Mouse (Mus musculus) midbrain, embryonic 14.5 days (tissue): ENCODE measurements at regions not wholly inside any gene's neighbourhood (a gene's known extent, or its start where the extent isn't known, plus 50 kb on each side); places are given as distances from the start of the nearest gene placed in this dataset.
A peak's percentile ranks its signal among the peaks of the same experiment; 100 is the strongest.

Source experiments
- ATAC-seq: fragments of 200-750 bp; cut with Nextera tagmentation; 2 replicates; pipeline ENCODE4 v1.8.0; 2017; ENCODE audit warnings: moderate number of reproducible peaks, moderate library complexity; ENCODE audit not compliant: low FRiP score, low TSS enrichment
- DNase-seq: peaks from one replicate; pipeline ENCODE4 v3.0.0-alpha.2; 2015
- H3K27ac ChIP-seq: fragments of 300-500 bp; sonication (generic); replicated peaks from 2 replicates; pipeline ENCODE4 v1.5.1; 2014; ENCODE audit warnings: mild to moderate bottlenecking, low read depth, low read length, moderate library complexity
- H3K27me3 ChIP-seq: fragments of 300-500 bp; sonication (generic); 2 replicates; pipeline ENCODE4 v1.6.1; 2014; ENCODE audit warnings: low read length, control low read depth, mixed read lengths; ENCODE audit not compliant: control insufficient read depth, insufficient read depth
- H3K36me3 ChIP-seq: fragments of 300-500 bp; sonication (generic); 2 replicates; pipeline ENCODE4 v1.6.1; 2014; ENCODE audit warnings: low read length, control low read depth; ENCODE audit not compliant: control insufficient read depth, insufficient read depth
- H3K4me1 ChIP-seq: fragments of 300-500 bp; sonication (generic); 2 replicates; pipeline ENCODE4 v1.6.1; 2014; ENCODE audit warnings: mild to moderate bottlenecking, antibody characterized with exemption, low read length, control low read depth; ENCODE audit not compliant: control insufficient read depth, insufficient read depth
- H3K4me2 ChIP-seq: fragments of 300-500 bp; sonication (generic); 2 replicates; pipeline ENCODE4 v1.6.1; 2014; ENCODE audit warnings: mild to moderate bottlenecking, low read length, moderate library complexity
- H3K4me3 ChIP-seq: fragments of 300-500 bp; sonication (generic); replicated peaks from 2 replicates; pipeline ENCODE4 v1.5.1; 2014; ENCODE audit warnings: low read depth, low read length
- H3K9ac ChIP-seq: fragments of 300-500 bp; sonication (generic); replicated peaks from 2 replicates; pipeline ENCODE4 v1.6.1; 2014; ENCODE audit warnings: mild to moderate bottlenecking, low read length, moderate library complexity
- H3K9me3 ChIP-seq: fragments of 300-500 bp; sonication (generic); 2 replicates; pipeline ENCODE4 v1.6.1; 2016; ENCODE audit warnings: low read length, control low read depth, mixed read lengths; ENCODE audit not compliant: control insufficient read depth
- WGBS: fragments of 180-500 bp; shearing (Covaris S2); extraction: QIAGEN DNeasy Blood & Tissue Kit; methylation state at CpG from one replicate; pipeline ENCODE4 v1.1.7; 2014; 5-methylcytosine and 5-hydroxymethylcytosine counted together

- Histone ChIP-seq H3K4me3 (no peak overlapping the region), H3K4me2 (no peak overlapping the region), H3K27ac (no peak overlapping the region), H3K4me1 (no peaks in the 10 kb centered on the region), H3K27me3 (no peaks in the 10 kb centered on the region), H3K9ac (no peak overlapping the region), H3K9me3 (no peaks in the 10 kb centered on the region), H3K36me3 (no peaks in the 10 kb centered on the region)
- no peak for DNase-seq
- no peak for ATAC-seq
- WGBS: 97% methylated on average over 3 of the region's 3 CpGs
Measured at GRCm38 (mm10) chr7:134436917-134437316, 51.5 kb upstream of the D7Ertd443e start.

- no peaks in the 10 kb centered on the region for H3K9me3 ChIP-seq
- ATAC-seq (no peak), DNase-seq (no peak)
- H3K4me3 ChIP-seq: no peak overlapping the region
- no peak overlapping the region for H3K27ac ChIP-seq
- 95% methylated on average over 5 of the region's 5 CpGs for WGBS
- H3K9ac ChIP-seq: no peak overlapping the region
- no peaks in the 10 kb centered on the region for H3K4me1 ChIP-seq
- H3K27me3 ChIP-seq: no peaks in the 10 kb centered on the region
- H3K4me2 ChIP-seq: no peak overlapping the region
- no peaks in the 10 kb centered on the region for H3K36me3 ChIP-seq
Measured at GRCm38 (mm10) chr7:134439281-134439680, 53.8 kb upstream of the D7Ertd443e start.

- DNase-seq (peak; percentile 33), ATAC-seq (no peak)
- no peaks in the 10 kb centered on the region for H3K9me3 ChIP-seq
- no peak overlapping the region for H3K4me2 ChIP-seq
- WGBS: 61% methylated on average over 8 of the region's 8 CpGs
- H3K27ac ChIP-seq: no peak overlapping the region
- H3K4me1 ChIP-seq: no peaks in the 10 kb centered on the region
- H3K27me3 ChIP-seq: no peaks in the 10 kb centered on the region
- H3K9ac ChIP-seq: no peak overlapping the region
- H3K4me3 ChIP-seq: no peak overlapping the region
- no peaks in the 10 kb centered on the region for H3K36me3 ChIP-seq
Measured at GRCm38 (mm10) chr7:134445008-134445806, 59.7 kb upstream of the D7Ertd443e start.

GRCm38 (mm10) chr7:134447648-134448202, 62.3 kb upstream of the D7Ertd443e start:
- DNase-seq: no peak
- Histone ChIP-seq H3K9ac (no peak overlapping the region), H3K27me3 (no peaks in the 10 kb centered on the region), H3K9me3 (no peaks in the 10 kb centered on the region), H3K4me3 (no peak overlapping the region), H3K36me3 (no peaks in the 10 kb centered on the region), H3K4me1 (no peaks in the 10 kb centered on the region), H3K4me2 (no peak overlapping the region), H3K27ac (no peak overlapping the region)
- no peak for ATAC-seq

- Histone ChIP-seq H3K36me3 (no peaks in the 10 kb centered on the region), H3K4me1 (no peaks in the 10 kb centered on the region), H3K4me2 (no peak overlapping the region), H3K27me3 (no peaks in the 10 kb centered on the region), H3K4me3 (no peak overlapping the region), H3K9me3 (peaks cover 6% of the 10 kb centered on the region; the same call in 1 of the 2 replicates), H3K9ac (no peak overlapping the region), H3K27ac (no peak overlapping the region)
- no peak for DNase-seq
- no peak for ATAC-seq
- WGBS: 74% methylated on average over 2 of the region's 2 CpGs
Measured at GRCm38 (mm10) chr7:134448831-134449230, 63.4 kb upstream of the D7Ertd443e start.

GRCm38 (mm10) chr7:134462677-134463076, 77.2 kb upstream of the D7Ertd443e start:
- Histone ChIP-seq H3K36me3 (no peaks in the 10 kb centered on the region), H3K9me3 (no peaks in the 10 kb centered on the region), H3K4me1 (no peaks in the 10 kb centered on the region), H3K27me3 (no peaks in the 10 kb centered on the region), H3K9ac (no peak overlapping the region), H3K4me2 (no peak overlapping the region), H3K27ac (no peak overlapping the region), H3K4me3 (no peak overlapping the region)
- 62% methylated on average over 3 of the region's 3 CpGs for WGBS
- ATAC-seq: no peak
- peak; percentile 12 for DNase-seq

- Histone ChIP-seq H3K27ac (no peak overlapping the region), H3K4me3 (no peak overlapping the region), H3K36me3 (no peaks in the 10 kb centered on the region), H3K4me2 (no peak overlapping the region), H3K9me3 (no peaks in the 10 kb centered on the region), H3K9ac (no peak overlapping the region), H3K27me3 (no peaks in the 10 kb centered on the region), H3K4me1 (no peaks in the 10 kb centered on the region)
- ATAC-seq (no peak), DNase-seq (no peak)
- 97% methylated on average over 4 of the region's 4 CpGs for WGBS
Measured at GRCm38 (mm10) chr7:134463380-134463779, 77.9 kb upstream of the D7Ertd443e start.

GRCm38 (mm10) chr7:134467216-134467615, 81.8 kb upstream of the D7Ertd443e start:
- no peak for ATAC-seq
- H3K36me3 ChIP-seq: no peaks in the 10 kb centered on the region
- WGBS: 93% methylated on average over 3 of the region's 3 CpGs

GRCm38 (mm10) chr7:134471286-134471685, 85.8 kb upstream of the D7Ertd443e start:
- 25% methylated on average over 2 of the region's 2 CpGs for WGBS

More at GRCm38 (mm10) chr7:134467216-134467615, 81.8 kb upstream of the D7Ertd443e start:
- Histone ChIP-seq H3K4me1 (no peaks in the 10 kb centered on the region), H3K9ac (no peak overlapping the region), H3K4me2 (no peak overlapping the region), H3K27ac (no peak overlapping the region), H3K27me3 (no peaks in the 10 kb centered on the region), H3K9me3 (no peaks in the 10 kb centered on the region), H3K4me3 (no peak overlapping the region)
- DNase-seq: no peak

More at GRCm38 (mm10) chr7:134471286-134471685, 85.8 kb upstream of the D7Ertd443e start:
- no peak overlapping the region for H3K27ac ChIP-seq
- H3K36me3 ChIP-seq: no peaks in the 10 kb centered on the region
- H3K27me3 ChIP-seq: no peaks in the 10 kb centered on the region
- H3K4me1 ChIP-seq: no peaks in the 10 kb centered on the region
- ATAC-seq (no peak), DNase-seq (peak; percentile 67)
- H3K9ac ChIP-seq: no peak overlapping the region
- no peaks in the 10 kb centered on the region for H3K9me3 ChIP-seq
- no peak overlapping the region for H3K4me2 ChIP-seq
- H3K4me3 ChIP-seq: no peak overlapping the region
